Mouse (Mus musculus) right cerebral cortex, adult 2 months (tissue): ENCODE data around the gene Haao.

Experiments used
- DNase-seq, 2 experiments: peaks; one replicate each; pipeline ENCODE4 v3.0.0; 2021 to 2022; ENCODE audit warnings: low spot score in 2 of 2

Gene Haao

GRCm38 (mm10) chr17:83847815-83848214 lies at the start of gene Haao:
Gene Haao, minus strand, starts transcription at chr17:83847963.
- no peak for DNase-seq

GRCm38 (mm10) chr17:83897361-83897799 lies 49.6 kb upstream of the Haao start:
- no peak for DNase-seq

GRCm38 (mm10) chr17:83896723-83897122 lies 49.0 kb upstream of the Haao start:
- peak; percentile 56 to 67 for DNase-seq

GRCm38 (mm10) chr17:83895321-83895770 lies 47.6 kb upstream of the Haao start:
- DNase-seq: no peak

- no peak for DNase-seq
These were observed 45.4 kb upstream of the Haao start for GRCm38 (mm10) chr17:83893134-83893533.

GRCm38 (mm10) chr17:83891864-83892263 lies 44.1 kb upstream of the Haao start:
- no peak for DNase-seq

GRCm38 (mm10) chr17:83890373-83890696 lies 42.6 kb upstream of the Haao start:
- DNase-seq: no peak

- peak; percentile 31 to 47 for DNase-seq
These were observed 42.1 kb upstream of the Haao start for GRCm38 (mm10) chr17:83889691-83890372.

- no peak for DNase-seq
These were observed 41.5 kb upstream of the Haao start for GRCm38 (mm10) chr17:83889329-83889690.

- no peak for DNase-seq
These were observed 39.5 kb upstream of the Haao start for GRCm38 (mm10) chr17:83887241-83887640.

- DNase-seq: no peak
These were observed 38.6 kb upstream of the Haao start for GRCm38 (mm10) chr17:83886395-83886794.

GRCm38 (mm10) chr17:83885750-83886149 lies 38.0 kb upstream of the Haao start:
- no peak for DNase-seq

- DNase-seq: no peak
These were observed 37.3 kb upstream of the Haao start for GRCm38 (mm10) chr17:83885021-83885582.

GRCm38 (mm10) chr17:83882788-83883187 lies 35.0 kb upstream of the Haao start:
- no peak for DNase-seq

GRCm38 (mm10) chr17:83881071-83881470 lies 33.3 kb upstream of the Haao start:
- DNase-seq: no peak

GRCm38 (mm10) chr17:83880174-83880710 lies 32.5 kb upstream of the Haao start:
- DNase-seq: no peak

- no peak for DNase-seq
These were observed 31.9 kb upstream of the Haao start for GRCm38 (mm10) chr17:83879631-83880030.

GRCm38 (mm10) chr17:83874610-83875009 lies 26.8 kb upstream of the Haao start:
- DNase-seq: no peak

- DNase-seq: no peak
These were observed 25.8 kb upstream of the Haao start for GRCm38 (mm10) chr17:83873363-83874141.

- DNase-seq: peak; percentile 88 to 89
These were observed 25.1 kb upstream of the Haao start for GRCm38 (mm10) chr17:83872806-83873348.

- DNase-seq: no peak
These were observed 23.6 kb upstream of the Haao start for GRCm38 (mm10) chr17:83871354-83871753.

GRCm38 (mm10) chr17:83870385-83870784 lies 22.6 kb upstream of the Haao start:
- no peak for DNase-seq
